Mouse (Mus musculus): ENCODE measurements around the gene Klhl26. TPM values are rescaled to one million over a fixed set of nuclear protein-coding genes. Genes with fewer than 3 reads are reported as not detected.

Klhl26 gene
- polyA plus RNA-seq, 1 experiment from 2014 or later = 24.4 TPM

DNA sequence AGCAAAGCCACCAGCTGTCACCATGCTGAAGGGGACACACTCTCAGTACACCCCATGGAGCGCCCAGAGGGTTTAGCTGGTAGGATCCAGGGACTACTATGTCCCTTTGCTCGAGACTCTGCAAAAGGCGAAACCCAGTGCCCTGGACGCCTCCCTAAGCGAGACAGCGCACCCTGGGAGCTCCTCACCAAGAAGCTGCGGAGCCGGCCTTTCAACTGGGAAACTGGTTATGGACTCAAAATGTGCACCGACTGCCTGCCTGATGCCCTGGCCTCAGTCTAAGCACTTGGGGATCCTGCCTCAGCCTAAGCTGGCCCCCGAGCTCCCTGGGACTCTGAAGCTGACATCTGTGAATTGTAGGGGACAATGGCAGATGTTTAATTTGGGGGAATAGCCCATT, 67.7 kb downstream of the Klhl26 start:
- Histone ChIP-seq H3K4me3 (ENCODE audit: low read depth, low read length) (no peak overlapping the region), H3K36me3 (ENCODE audit: insufficient read depth) (0 out of 2 replicates have a peak, but pooled peaks cover 6% of the 10 kb centered on the region), H3K27me3 (ENCODE audit: insufficient read depth, low read length) (no peaks in the 10 kb centered on the region), H3K9ac (peak overlapping the region; percentile 20; the same call in 1 of the 2 replicates), H3K4me2 (peak overlapping the region; percentile 0; the same call in 1 of the 2 replicates), H3K9me3 (ENCODE audit: low read depth, low read length) (no peaks in the 10 kb centered on the region), H3K27ac (ENCODE audit: low read depth) (peak overlapping the region; percentile 71), H3K4me1 (ENCODE audit: insufficient read depth) (peaks cover 6% of the 10 kb centered on the region)
- DNase-seq (no peak), ATAC-seq (ENCODE audit: insufficient read depth) (no peak)
- 58% methylated on average over 10 of the region's 10 CpGs for WGBS
- TF ChIP-seq CTCF (IDR thresholded peaks at IDR 0.05; ENCODE audit: low read depth) = no peak

DNA sequence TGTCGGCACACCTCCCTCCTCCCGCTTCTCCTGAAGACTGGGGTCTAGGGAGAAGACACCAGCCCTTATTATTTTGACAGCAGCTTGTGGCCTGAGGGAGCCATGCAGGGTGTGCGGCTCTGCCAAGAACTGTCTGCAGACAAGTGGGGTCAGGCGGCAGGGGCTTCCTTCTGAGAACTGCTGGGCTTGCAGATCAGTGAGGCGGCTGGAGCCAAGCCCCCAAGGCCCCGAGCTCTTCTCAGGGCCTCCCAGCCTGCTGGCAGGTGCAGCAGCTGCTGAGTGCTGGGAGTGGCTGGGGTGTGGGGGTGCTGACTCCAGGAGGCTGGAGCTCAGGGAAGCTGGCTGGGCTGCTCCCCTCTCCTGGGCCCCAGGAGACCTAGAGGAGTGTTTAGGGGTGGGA, 68.5 kb downstream of the Klhl26 start:
- Histone ChIP-seq H3K9me3 (ENCODE audit: low read depth, low read length) (no peaks in the 10 kb centered on the region), H3K27me3 (ENCODE audit: insufficient read depth, low read length) (no peaks in the 10 kb centered on the region), H3K27ac (ENCODE audit: low read depth) (peak overlapping the region; percentile 71), H3K4me2 (0 out of 2 replicates have a peak overlapping the region, but pooled peaks have one; percentile 0), H3K4me3 (ENCODE audit: low read depth, low read length) (no peak overlapping the region), H3K4me1 (ENCODE audit: insufficient read depth) (peaks cover 6% of the 10 kb centered on the region), H3K9ac (peak overlapping the region; percentile 16; the same call in 1 of the 2 replicates), H3K36me3 (ENCODE audit: insufficient read depth) (0 out of 2 replicates have a peak, but pooled peaks cover 6% of the 10 kb centered on the region)
- WGBS = 45% methylated on average over 6 of the region's 6 CpGs
- DNase-seq (peak; percentile 50), ATAC-seq (ENCODE audit: insufficient read depth) (peak; percentile 62)
- no peak for TF ChIP-seq CTCF (IDR thresholded peaks at IDR 0.05; ENCODE audit: low read depth)

DNA sequence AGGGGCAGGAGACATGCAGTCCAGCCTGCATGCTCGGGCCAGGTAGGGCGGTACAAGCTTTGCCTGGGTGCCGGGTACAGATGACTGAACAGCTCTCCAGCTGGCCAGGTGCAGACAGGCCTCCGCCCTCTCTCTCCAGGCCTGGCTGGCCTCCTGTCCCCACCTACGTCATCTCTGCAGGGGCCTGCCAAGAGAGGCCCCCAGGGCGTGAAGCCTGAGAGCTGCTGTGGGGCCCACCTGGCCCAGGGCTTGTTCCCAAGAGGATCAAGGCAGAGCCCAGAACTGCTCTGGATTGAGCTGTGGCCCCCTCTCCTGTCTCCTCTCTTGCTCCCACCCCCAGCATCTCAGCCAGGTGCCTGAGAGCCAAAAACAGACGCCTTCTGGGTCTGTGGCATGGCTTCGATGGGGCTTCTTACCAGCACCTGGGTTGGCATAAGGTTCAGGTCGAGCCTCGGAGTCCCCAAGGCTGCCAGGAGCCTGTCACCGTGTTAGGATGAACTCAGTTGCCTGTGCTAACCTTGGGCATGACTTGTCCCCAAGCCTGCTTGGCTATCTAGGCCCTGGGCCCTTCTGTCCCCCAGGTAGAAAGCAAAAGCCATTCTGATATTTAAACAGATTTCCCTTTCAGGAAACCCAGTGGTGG, 70.2 kb downstream of the Klhl26 start:
- peak; percentile 27 for DNase-seq
- 0 out of 2 replicates have a peak overlapping the region, but pooled peaks have one; percentile 7 for H3K4me2 ChIP-seq
- ATAC-seq (ENCODE audit: insufficient read depth) = peak; percentile 56; the same call in 1 of the 2 replicates
- H3K4me3 ChIP-seq (ENCODE audit: low read depth, low read length) = no peak overlapping the region
- no peaks in the 10 kb centered on the region for H3K9me3 ChIP-seq (ENCODE audit: low read depth, low read length)
- no peaks in the 10 kb centered on the region for H3K27me3 ChIP-seq (ENCODE audit: insufficient read depth, low read length)
- TF ChIP-seq CTCF (IDR thresholded peaks at IDR 0.05; ENCODE audit: low read depth) = no peak
- 70% methylated on average over 11 of the region's 11 CpGs for WGBS
- H3K9ac ChIP-seq = no peak overlapping the region; the same call in 1 of the 2 replicates
- 0 out of 2 replicates have a peak, but pooled peaks cover 6% of the 10 kb centered on the region for H3K36me3 ChIP-seq (ENCODE audit: insufficient read depth)
- peak overlapping the region; percentile 70 for H3K27ac ChIP-seq (ENCODE audit: low read depth)
- peaks cover 6% of the 10 kb centered on the region for H3K4me1 ChIP-seq (ENCODE audit: insufficient read depth)

DNA sequence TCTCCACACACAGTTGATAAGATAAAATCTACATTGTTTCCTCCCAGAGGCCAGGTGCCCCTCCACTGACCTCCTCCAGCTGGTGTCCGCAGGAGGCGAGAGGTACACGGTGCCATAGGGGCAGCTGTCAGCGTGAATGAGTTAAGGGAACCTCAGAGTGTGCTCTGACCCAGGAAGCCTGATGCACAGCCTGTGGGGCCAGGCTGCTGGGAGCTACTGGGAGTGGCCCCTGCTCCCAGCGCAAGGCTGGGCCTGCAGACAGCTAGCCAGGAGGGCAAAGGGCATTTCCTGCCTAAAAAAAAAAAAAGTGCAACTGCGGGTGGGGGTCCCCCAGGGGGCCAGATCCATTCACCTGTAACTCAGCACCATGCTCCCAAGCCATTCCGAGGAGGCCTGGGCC, 71.6 kb downstream of the Klhl26 start:
- Histone ChIP-seq H3K27ac (ENCODE audit: low read depth) (no peak overlapping the region), H3K4me3 (ENCODE audit: low read depth, low read length) (no peak overlapping the region), H3K36me3 (ENCODE audit: insufficient read depth) (0 out of 2 replicates have a peak, but pooled peaks cover 6% of the 10 kb centered on the region), H3K27me3 (ENCODE audit: insufficient read depth, low read length) (no peaks in the 10 kb centered on the region), H3K4me2 (no peak overlapping the region), H3K4me1 (ENCODE audit: insufficient read depth) (peaks cover 6% of the 10 kb centered on the region), H3K9ac (0 out of 2 replicates have a peak overlapping the region, but pooled peaks have one; percentile 13), H3K9me3 (ENCODE audit: low read depth, low read length) (no peaks in the 10 kb centered on the region)
- DNase-seq = no peak
- WGBS = 24% methylated on average over 7 of the region's 7 CpGs
- ATAC-seq (ENCODE audit: insufficient read depth) = no peak
- no peak for TF ChIP-seq CTCF (IDR thresholded peaks at IDR 0.05; ENCODE audit: low read depth)

DNA sequence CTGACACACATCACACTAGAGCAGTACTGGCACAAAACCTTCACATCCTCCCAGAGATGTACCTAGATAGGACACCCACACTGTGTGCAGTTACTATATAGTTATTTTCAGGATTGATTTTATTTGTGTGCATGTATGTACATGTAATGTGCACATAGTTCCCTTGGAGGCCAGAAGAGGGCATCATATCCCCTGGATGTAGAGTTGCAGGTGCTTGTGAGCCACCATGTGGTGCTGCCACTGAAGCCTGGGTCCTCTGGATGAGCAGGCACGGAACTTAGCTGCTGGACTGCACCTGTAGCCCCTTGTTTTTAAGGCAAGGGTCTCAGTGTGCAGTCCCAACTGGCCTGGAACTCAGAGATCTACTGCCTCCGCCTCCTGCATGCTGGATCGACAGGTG, 72.6 kb downstream of the Klhl26 start:
- 93% methylated on average over 3 of the region's 3 CpGs for WGBS
- no peak for DNase-seq
- H3K9ac ChIP-seq = no peak overlapping the region

More for the DNA sequence above, 72.6 kb downstream of the Klhl26 start:
- H3K4me3 ChIP-seq (ENCODE audit: low read depth, low read length) = no peak overlapping the region
- H3K36me3 ChIP-seq (ENCODE audit: insufficient read depth) = 0 out of 2 replicates have a peak, but pooled peaks cover 6% of the 10 kb centered on the region
- H3K9me3 ChIP-seq (ENCODE audit: low read depth, low read length) = no peaks in the 10 kb centered on the region
- H3K27ac ChIP-seq (ENCODE audit: low read depth) = no peak overlapping the region
- ATAC-seq (ENCODE audit: insufficient read depth) = no peak
- H3K27me3 ChIP-seq (ENCODE audit: insufficient read depth, low read length) = no peaks in the 10 kb centered on the region
- H3K4me2 ChIP-seq = no peak overlapping the region
- peaks cover 6% of the 10 kb centered on the region; the same call in 1 of the 2 replicates for H3K4me1 ChIP-seq (ENCODE audit: insufficient read depth)
- TF ChIP-seq CTCF (IDR thresholded peaks at IDR 0.05; ENCODE audit: low read depth) = no peak; the same call in 1 of the 2 replicates

Other genes with a start within 250 kb of the Klhl26 start
- gene Sugp2, start 242.7 kb downstream of the Klhl26 start, polyA plus RNA-seq (2014; fragmentation: Nextera tagmentation; extraction: Ambion mirVana) = 33.4 and 33.5 TPM in 2 replicates
- gene Armc6, start 242.5 kb downstream of the Klhl26 start, polyA plus RNA-seq (2014; fragmentation: Nextera tagmentation; extraction: Ambion mirVana) = 27.8 and 28.6 TPM in 2 replicates
- gene Homer3, start 194.1 kb downstream of the Klhl26 start, polyA plus RNA-seq (2014; fragmentation: Nextera tagmentation; extraction: Ambion mirVana) = 66.4 and 77.9 TPM in 2 replicates
- 46.1 and 47.9 TPM in 2 replicates for gene Ddx49, start 174.5 kb downstream of the Klhl26 start, polyA plus RNA-seq (2014; fragmentation: Nextera tagmentation; extraction: Ambion mirVana)
- 286 and 303 TPM in 2 replicates for gene Cope, start 174.4 kb downstream of the Klhl26 start, polyA plus RNA-seq (2014; fragmentation: Nextera tagmentation; extraction: Ambion mirVana)
- 2.7 and 3.6 TPM in 2 replicates for gene Cers1, start 161.2 kb downstream of the Klhl26 start, polyA plus RNA-seq (2014; fragmentation: Nextera tagmentation; extraction: Ambion mirVana)
- 2.4 and 4.2 TPM in 2 replicates for gene Gdf1, start 147.2 kb downstream of the Klhl26 start, polyA plus RNA-seq (2014; fragmentation: Nextera tagmentation; extraction: Ambion mirVana)
- 23.3 and 27.2 TPM in 2 replicates for gene Upf1, start 123.7 kb downstream of the Klhl26 start, polyA plus RNA-seq (2014; fragmentation: Nextera tagmentation; extraction: Ambion mirVana)
- 0.43 and 0.53 TPM in 2 replicates for gene Comp, start 103.4 kb downstream of the Klhl26 start, polyA plus RNA-seq (2014; fragmentation: Nextera tagmentation; extraction: Ambion mirVana)
- 15.5 and 21.8 TPM in 2 replicates for gene Crtc1, start 37.4 kb downstream of the Klhl26 start, polyA plus RNA-seq (2014; fragmentation: Nextera tagmentation; extraction: Ambion mirVana)
- gene Tmem59l, start 10.4 kb upstream of the Klhl26 start, polyA plus RNA-seq (2014; fragmentation: Nextera tagmentation; extraction: Ambion mirVana) = 6.7 and 8.3 TPM in 2 replicates
- gene Crlf1, start 16.2 kb upstream of the Klhl26 start, polyA plus RNA-seq (2014; fragmentation: Nextera tagmentation; extraction: Ambion mirVana) = 151 and 165 TPM in 2 replicates
- gene Rex1bd, start 29.8 kb upstream of the Klhl26 start, polyA plus RNA-seq (2014; fragmentation: Nextera tagmentation; extraction: Ambion mirVana) = 113 and 126 TPM in 2 replicates
- gene Uba52, start 33.8 kb upstream of the Klhl26 start, polyA plus RNA-seq (2014; fragmentation: Nextera tagmentation; extraction: Ambion mirVana) = 964 and 1,036 TPM in 2 replicates
- 239 and 245 TPM in 2 replicates for gene Fkbp8, start 50.8 kb upstream of the Klhl26 start, polyA plus RNA-seq (2014; fragmentation: Nextera tagmentation; extraction: Ambion mirVana)
- 56.3 and 59.0 TPM in 2 replicates for gene Kxd1, start 51.0 kb upstream of the Klhl26 start, polyA plus RNA-seq (2014; fragmentation: Nextera tagmentation; extraction: Ambion mirVana)
- gene Ell, start 62.5 kb upstream of the Klhl26 start, polyA plus RNA-seq (2014; fragmentation: Nextera tagmentation; extraction: Ambion mirVana) = 18.5 and 20.0 TPM in 2 replicates
- gene Isyna1, start 117.4 kb upstream of the Klhl26 start, polyA plus RNA-seq (2014; fragmentation: Nextera tagmentation; extraction: Ambion mirVana) = 91.6 and 107 TPM in 2 replicates
- gene Ssbp4, start 131.9 kb upstream of the Klhl26 start, polyA plus RNA-seq (2014; fragmentation: Nextera tagmentation; extraction: Ambion mirVana) = 127 and 143 TPM in 2 replicates
- gene Lrrc25, start 139.2 kb upstream of the Klhl26 start, polyA plus RNA-seq (2014; fragmentation: Nextera tagmentation; extraction: Ambion mirVana) = 1.9 TPM in 2 replicates
- 0.12 and 0.22 TPM in 2 replicates for gene Gdf15, start 155.5 kb upstream of the Klhl26 start, polyA plus RNA-seq (2014; fragmentation: Nextera tagmentation; extraction: Ambion mirVana)
- 46.6 and 48.2 TPM in 2 replicates for gene Pgpep1, start 183.4 kb upstream of the Klhl26 start, polyA plus RNA-seq (2014; fragmentation: Nextera tagmentation; extraction: Ambion mirVana)
- 305 and 327 TPM in 2 replicates for gene Lsm4, start 196.3 kb upstream of the Klhl26 start, polyA plus RNA-seq (2014; fragmentation: Nextera tagmentation; extraction: Ambion mirVana)
- 70.1 and 72.9 TPM in 2 replicates for gene Jund, start 222.0 kb upstream of the Klhl26 start, polyA plus RNA-seq (2014; fragmentation: Nextera tagmentation; extraction: Ambion mirVana)
- gene Iqcn, start 226.5 kb upstream of the Klhl26 start, polyA plus RNA-seq (2014; fragmentation: Nextera tagmentation; extraction: Ambion mirVana) = 0.04 TPM in 1 of 2 replicates, not detected in the other
- gene Gm3336, start 241.6 kb upstream of the Klhl26 start, polyA plus RNA-seq (2014; fragmentation: Nextera tagmentation; extraction: Ambion mirVana) = not detected in 2 replicates
- gene Pde4c, start 246.8 kb upstream of the Klhl26 start, polyA plus RNA-seq (2014; fragmentation: Nextera tagmentation; extraction: Ambion mirVana) = 0.17 and 0.23 TPM in 2 replicates

Data from lung, embryonic 14.5 days (tissue).